ENCODE assay signal across 1 mouse cellular context in genomic region chr11:100980438-100980837, GRCm38 (mm10).
TF ChIP-seq lines count a peak whose summit lies in the region.

No protein-coding gene starts in this region.

TF ChIP-seq in C2C12, 6 proteins besides CTCF, POLR2A, EP300 and RAD21 (continued from another document):
- TF ChIP-seq MYOD1 (IDR thresholded peaks at IDR 0.05; ENCODE audit: control insufficient read depth, insufficient read length, low read depth) (no peak), USF1 (IDR thresholded peaks at IDR 0.05; ENCODE audit: low read depth) (no peak), MAX (IDR thresholded peaks at IDR 0.05) (no peak)
TF ChIP-seq in C2C12: peak in this region for 1.
